Mouse (Mus musculus): Measurements from ENCODE around the gene Zfp536.

GRCm38 (mm10) chr7:37559851-37560250 lies 213.6 kb downstream of the Zfp536 start:
- TF ChIP-seq EP300 (IDR thresholded peaks at IDR 0.05), result no peak
- no peak for TF ChIP-seq CTCF (IDR thresholded peaks at IDR 0.05)

All from lung, postnatal 0 days (tissue).